Mouse (Mus musculus): Measurements from ENCODE around the gene St6galnac3.

- TF ChIP-seq CTCF (IDR thresholded peaks at IDR 0.05; ENCODE audit: control insufficient read depth, insufficient read depth, low read length) (no peak), POLR2A (IDR thresholded peaks at IDR 0.05; ENCODE audit: borderline replicate concordance, control insufficient read depth, low read depth, low read length) (no peak)
Measured at GRCm38 (mm10) chr3:153176325-153176724, 548.6 kb downstream of the St6galnac3 start.

Data from bone marrow, adult 2 months (tissue).